Mouse (Mus musculus) liver, postnatal 0 days (tissue): ENCODE results near the gene Gtpbp3. TPM values are rescaled to one million over a fixed set of nuclear protein-coding genes. Genes with fewer than 3 reads are reported as not detected.

Experiments used
- ATAC-seq: fragments of 200-750 bp; cut with Nextera tagmentation; 2 replicates; pipeline ENCODE4 v1.8.0; 2017; ENCODE audit warnings: mild to moderate bottlenecking, moderate library complexity
- DNase-seq: peaks from one replicate; pipeline ENCODE4 v3.0.0-alpha.2; 2016
- H3K27ac ChIP-seq: fragments of 300-500 bp; sonication (generic); 2 replicates; pipeline ENCODE4 v1.5.1; 2014; ENCODE audit warnings: antibody characterized with exemption, moderate library complexity, mild to moderate bottlenecking, low read depth
- H3K27me3 ChIP-seq: fragments of 300-500 bp; sonication (generic); 2 replicates; pipeline ENCODE4 v1.6.1; 2014; ENCODE audit warnings: low read length, control low read depth, mixed read lengths; ENCODE audit not compliant: insufficient read depth
- H3K36me3 ChIP-seq: fragments of 300-500 bp; sonication (generic); replicated peaks from 2 replicates; pipeline ENCODE4 v1.6.1; 2014; ENCODE audit warnings: mild to moderate bottlenecking, control low read depth, low read length, moderate library complexity, mixed read lengths; ENCODE audit not compliant: insufficient read depth
- H3K4me1 ChIP-seq: fragments of 300-500 bp; sonication (generic); 2 replicates; pipeline ENCODE4 v1.6.1; 2014; ENCODE audit warnings: antibody characterized with exemption, mild to moderate bottlenecking, control low read depth; ENCODE audit not compliant: insufficient read depth
- H3K4me2 ChIP-seq: fragments of 300-500 bp; sonication (generic); 2 replicates; pipeline ENCODE4 v1.6.1; 2014; ENCODE audit warnings: low read depth, mild to moderate bottlenecking, low read length, moderate library complexity, mixed read lengths
- H3K4me3 ChIP-seq: fragments of 300-500 bp; sonication (generic); 2 replicates; pipeline ENCODE4 v1.5.1; 2014; ENCODE audit warnings: low read depth, low read length
- H3K9ac ChIP-seq: fragments of 300-500 bp; sonication (generic); replicated peaks from 2 replicates; pipeline ENCODE4 v1.6.1; 2014; ENCODE audit warnings: mild to moderate bottlenecking, moderate library complexity
- H3K9me3 ChIP-seq: fragments of 300-500 bp; sonication (generic); 2 replicates; pipeline ENCODE4 v1.6.1; 2016; ENCODE audit warnings: mild to moderate bottlenecking, control low read depth, low read length, mixed read lengths
- CTCF ChIP-seq: sonication (generic); IDR thresholded peaks from 2 replicates; pipeline ENCODE4 v1.5.1; 2016; ENCODE audit warnings: antibody characterized with exemption, low read depth
- EP300 ChIP-seq: IDR thresholded peaks from 2 replicates; pipeline ENCODE4 v1.6.1; 2016; ENCODE audit warnings: antibody characterized with exemption, low read depth, mild to moderate bottlenecking
- WGBS: fragments of 180-500 bp; shearing (Covaris S2); extraction: QIAGEN DNeasy Blood & Tissue Kit; methylation state at CpG from one replicate; pipeline ENCODE4 v1.1.7; 2014; ENCODE audit not compliant: insufficient replicate concordance; 5-methylcytosine and 5-hydroxymethylcytosine counted together
- polyA plus RNA-seq: library from polyadenylated mRNA; unstranded; fragments of >200 nt; fragmentation: Nextera tagmentation; extraction: Ambion mirVana; gene quantifications from 2 replicates; pipeline ENCODE4 v1.2.1, GENCODE M21; 2015

The Gtpbp3 gene
- polyA plus RNA-seq, 1 experiment from 2014 or later = 4.9 TPM

GRCm38 (mm10) chr8:71462786-71463185, 25.1 kb upstream of the Gtpbp3 start:
- no peaks in the 10 kb centered on the region for H3K9me3 ChIP-seq
- H3K36me3 ChIP-seq = 0 out of 2 replicates have a peak, but pooled peaks cover 3% of the 10 kb centered on the region
- peak overlapping the region; percentile 77 for H3K9ac ChIP-seq
- peak overlapping the region; percentile 99 for H3K4me2 ChIP-seq
- no peak for TF ChIP-seq EP300
- ATAC-seq (no peak), DNase-seq (peak; percentile 70)
- WGBS = 6% methylated on average over 16 of the region's 16 CpGs
- peaks cover 25% of the 10 kb centered on the region for H3K4me1 ChIP-seq
- no peak overlapping the region for H3K27ac ChIP-seq
- H3K27me3 ChIP-seq = no peaks in the 10 kb centered on the region
- H3K4me3 ChIP-seq = peak overlapping the region; percentile 73

- Histone ChIP-seq H3K36me3 (0 out of 2 replicates have a peak, but pooled peaks cover 3% of the 10 kb centered on the region), H3K4me2 (peak within 1 kb of the TSS; percentile 99), H3K9me3 (no peaks in the 10 kb centered on the region), H3K27ac (peak within 1 kb of the TSS; percentile 66), H3K9ac (peak within 1 kb of the TSS; percentile 77), H3K27me3 (no peaks in the 10 kb centered on the region), H3K4me3 (peak within 1 kb of the TSS; percentile 73), H3K4me1 (peaks cover 25% of the 10 kb centered on the region)
- peak; percentile 64 for ATAC-seq
- DNase-seq = peak; percentile 96
- under 1% methylated on average over 55 of the region's 55 CpGs for WGBS
- TF ChIP-seq EP300 (no peak), CTCF (no peak)
These were observed 24.5 kb upstream of the Gtpbp3 start, which contains the start of gene Abhd8 for GRCm38 (mm10) chr8:71463188-71464033. Gene Abhd8 (minus strand): TSS chr8:71463655.

- H3K9me3 ChIP-seq = no peaks in the 10 kb centered on the region
- peak within 1 kb of the TSS; percentile 68 for H3K9ac ChIP-seq
- WGBS = under 1% methylated on average over 59 of the region's 59 CpGs
- peaks cover 30% of the 10 kb centered on the region for H3K4me1 ChIP-seq
- H3K4me2 ChIP-seq = peak within 1 kb of the TSS; percentile 99
- DNase-seq (peak; percentile 98), ATAC-seq (peak; percentile 86)
- no peaks in the 10 kb centered on the region for H3K27me3 ChIP-seq
- 0 out of 2 replicates have a peak, but pooled peaks cover 3% of the 10 kb centered on the region for H3K36me3 ChIP-seq
- peak; percentile 100 for TF ChIP-seq CTCF
- peak; percentile 71 for TF ChIP-seq EP300
- peak within 1 kb of the TSS; percentile 73 for H3K4me3 ChIP-seq
- H3K27ac ChIP-seq = peak within 1 kb of the TSS; percentile 66
These were observed 23.1 kb upstream of the Gtpbp3 start, which contains the start of gene Mrpl34 for GRCm38 (mm10) chr8:71464513-71465500. Gene Mrpl34 (plus strand): TSS chr8:71464959.

- DNase-seq (no peak), ATAC-seq (no peak)
- H3K4me2 ChIP-seq = peak overlapping the region; percentile 99
- no peak overlapping the region for H3K27ac ChIP-seq
- TF ChIP-seq CTCF = no peak
- no peak for TF ChIP-seq EP300
- H3K9ac ChIP-seq = peak overlapping the region; percentile 68; the same call in 1 of the 2 replicates
- 72% methylated on average over 8 of the region's 8 CpGs for WGBS
- no peaks in the 10 kb centered on the region for H3K9me3 ChIP-seq
- no peaks in the 10 kb centered on the region for H3K27me3 ChIP-seq
- peak overlapping the region; percentile 73 for H3K4me3 ChIP-seq
- H3K4me1 ChIP-seq = peaks cover 37% of the 10 kb centered on the region
- peaks cover 3% of the 10 kb centered on the region; the same call in 1 of the 2 replicates for H3K36me3 ChIP-seq
These were observed 22.2 kb upstream of the Gtpbp3 start for GRCm38 (mm10) chr8:71465733-71466132.

GRCm38 (mm10) chr8:71466198-71466597, 21.7 kb upstream of the Gtpbp3 start:
- 93% methylated on average over 5 of the region's 5 CpGs for WGBS
- no peak overlapping the region for H3K9ac ChIP-seq
- H3K36me3 ChIP-seq = peaks cover 3% of the 10 kb centered on the region; the same call in 1 of the 2 replicates
- H3K4me2 ChIP-seq = no peak overlapping the region
- H3K4me3 ChIP-seq = no peak overlapping the region
- no peaks in the 10 kb centered on the region for H3K9me3 ChIP-seq
- no peaks in the 10 kb centered on the region for H3K27me3 ChIP-seq
- ATAC-seq (no peak), DNase-seq (no peak)
- H3K27ac ChIP-seq = no peak overlapping the region
- H3K4me1 ChIP-seq = peaks cover 37% of the 10 kb centered on the region
- TF ChIP-seq EP300 (no peak), CTCF (no peak)
